Mouse (Mus musculus) MEL (cell line): Measurements from ENCODE around the gene Hs3st4. TPM values are rescaled to one million over a fixed set of nuclear protein-coding genes. Genes with fewer than 3 reads are reported as not detected.

Source experiments
- DNase-seq: peaks from one replicate; pipeline ENCODE4 v3.0.0; 2011; ENCODE audit warnings: low read depth, low spot score
- H3K27ac ChIP-seq: 2 replicates; pipeline ENCODE4 v1.5.1; 2012; ENCODE audit warnings: low read depth, mild to moderate bottlenecking, control low read depth, low read length, moderate library complexity; ENCODE audit not compliant: control insufficient read depth
- H3K27me3 ChIP-seq, 2 experiments: fragments of 150-350 bp in 1 of 2; sonication (generic) in 1 of 2; 2 replicates each; pipeline ENCODE4 v1.6.1; 2012; ENCODE audit warnings: low read length in 2 of 2, mild to moderate bottlenecking in 2 of 2, improper control_type of control experiment in 1 of 2, moderate library complexity in 1 of 2; ENCODE audit not compliant: insufficient read depth in 2 of 2, control insufficient read depth in 1 of 2
- H3K36me3 ChIP-seq, 2 experiments: 2 replicates each; pipeline ENCODE4 v1.6.1; 2012 to 2014; ENCODE audit warnings: low read length in 2 of 2, improper control_type of control experiment in 1 of 2, inconsistent platforms in 1 of 2, mild to moderate bottlenecking in 1 of 2; ENCODE audit not compliant: insufficient read depth in 2 of 2, control insufficient read depth in 1 of 2
- H3K4me1 ChIP-seq, 2 experiments: fragments of 150-350 bp in 1 of 2; sonication (generic) in 1 of 2; 2 replicates each; pipeline ENCODE4 v1.6.1; 2012; ENCODE audit warnings: low read length in 2 of 2, improper control_type of control experiment in 1 of 2, mild to moderate bottlenecking in 1 of 2; ENCODE audit not compliant: insufficient read depth in 2 of 2, control insufficient read depth in 1 of 2
- H3K4me3 ChIP-seq, 2 experiments: fragments of 150-350 bp in 1 of 2; sonication (generic) in 1 of 2; 2 replicates each; pipeline ENCODE4 v1.5.1; 2012; ENCODE audit warnings: low read depth in 2 of 2, low read length in 2 of 2, mild to moderate bottlenecking in 2 of 2, moderate library complexity in 2 of 2, control low read depth in 1 of 2, improper control_type of control experiment in 1 of 2; ENCODE audit not compliant: control insufficient read depth in 1 of 2, insufficient read depth in 1 of 2
- H3K79me2 ChIP-seq: 2 replicates; pipeline ENCODE4 v1.6.1; 2012; ENCODE audit warnings: mild to moderate bottlenecking, low read length, moderate library complexity; ENCODE audit not compliant: control insufficient read depth, poor library complexity, insufficient read depth
- H3K9ac ChIP-seq: 2 replicates; pipeline ENCODE4 v1.6.1; 2012; ENCODE audit warnings: low read depth, mild to moderate bottlenecking, control low read depth, low read length, moderate library complexity; ENCODE audit not compliant: control insufficient read depth, poor library complexity, severe bottlenecking
- H3K9me3 ChIP-seq: fragments of 150-350 bp; sonication (generic); replicated peaks from 2 replicates; pipeline ENCODE4 v1.6.1; 2012; ENCODE audit warnings: mild to moderate bottlenecking, low read length, improper control_type of control experiment, moderate library complexity; ENCODE audit not compliant: insufficient read depth
- CHD1 ChIP-seq: IDR thresholded peaks from 2 replicates; pipeline ENCODE4 v1.6.1; 2012; ENCODE audit warnings: low read depth, mild to moderate bottlenecking, inconsistent platforms, low read length, improper control_type of control experiment
- CTCF ChIP-seq, 3 experiments: IDR thresholded peaks in 2 of 3; conservative IDR thresholded peaks in 1 of 3; 2 replicates each; pipeline ENCODE4 v1.5.1; 2011 to 2012; ENCODE audit warnings: low read length in 3 of 3, low read depth in 2 of 3, mild to moderate bottlenecking in 2 of 3, improper control_type of control experiment in 1 of 3, inconsistent platforms in 1 of 3, mixed read lengths in 1 of 3, moderate library complexity in 1 of 3; ENCODE audit not compliant: control insufficient read depth in 1 of 3, insufficient read depth in 1 of 3, poor library complexity in 1 of 3, severe bottlenecking in 1 of 3
- E2F4 ChIP-seq: IDR thresholded peaks from 2 replicates; pipeline ENCODE4 v1.6.1; 2011; ENCODE audit warnings: low read depth, low read length, improper control_type of control experiment, borderline replicate concordance
- ELF1 ChIP-seq: IDR thresholded peaks from 2 replicates; pipeline ENCODE4 v1.6.1; 2014; ENCODE audit warnings: low read depth, mild to moderate bottlenecking, inconsistent platforms, low read length, improper control_type of control experiment, moderate library complexity
- EP300 ChIP-seq, 2 experiments: IDR thresholded peaks; 2 replicates each; pipeline ENCODE4 v1.6.1; 2011; ENCODE audit warnings: improper control_type of control experiment in 2 of 2, low read length in 2 of 2, low read depth in 1 of 2, mild to moderate bottlenecking in 1 of 2
- ETS1 ChIP-seq: IDR thresholded peaks from 2 replicates; pipeline ENCODE4 v1.6.1; 2012; ENCODE audit warnings: low read depth, mild to moderate bottlenecking, inconsistent platforms, low read length, improper control_type of control experiment, moderate library complexity
- GABPA ChIP-seq: IDR thresholded peaks from 2 replicates; pipeline ENCODE4 v1.6.1; 2012; ENCODE audit warnings: low read depth, mild to moderate bottlenecking, inconsistent platforms, low read length, improper control_type of control experiment, moderate library complexity
- GATA1 ChIP-seq: IDR thresholded peaks from 2 replicates; pipeline ENCODE4 v1.6.1; 2011; ENCODE audit warnings: low read depth, low read length, improper control_type of control experiment
- KAT2A ChIP-seq: conservative IDR thresholded peaks from 2 replicates; pipeline ENCODE4 v1.6.1; 2012; ENCODE audit warnings: low read depth, low read length, improper control_type of control experiment, inconsistent platforms
- MAFK ChIP-seq: IDR thresholded peaks from 2 replicates; pipeline ENCODE4 v1.6.1; 2011; ENCODE audit warnings: low read depth, mild to moderate bottlenecking, low read length, improper control_type of control experiment, borderline replicate concordance
- MEF2A ChIP-seq: IDR thresholded peaks from 2 replicates; pipeline ENCODE4 v1.6.1; 2014; ENCODE audit warnings: low read depth, mild to moderate bottlenecking, inconsistent platforms, low read length, improper control_type of control experiment; ENCODE audit not compliant: poor library complexity, insufficient replicate concordance, severe bottlenecking; ENCODE audit errors: extremely low read depth
- POLR2AphosphoS5 ChIP-seq: IDR thresholded peaks from 2 replicates; pipeline ENCODE4 v1.6.1; 2012; ENCODE audit warnings: low read depth, borderline replicate concordance, mild to moderate bottlenecking, inconsistent platforms, low read length, moderate library complexity, mixed read lengths
- RAD21 ChIP-seq: IDR thresholded peaks from 2 replicates; pipeline ENCODE4 v1.6.1; 2011; ENCODE audit warnings: mild to moderate bottlenecking, low read depth, low read length, improper control_type of control experiment
- SIN3A ChIP-seq: IDR thresholded peaks from 2 replicates; pipeline ENCODE4 v1.6.1; 2012; ENCODE audit warnings: low read length, improper control_type of control experiment, inconsistent platforms
- SMC3 ChIP-seq: IDR thresholded peaks from 2 replicates; pipeline ENCODE4 v1.6.1; 2011; ENCODE audit warnings: low read depth, low read length, improper control_type of control experiment
- TAL1 ChIP-seq: IDR thresholded peaks from 2 replicates; pipeline ENCODE4 v1.6.1; 2012; ENCODE audit warnings: mild to moderate bottlenecking, inconsistent platforms, low read length, moderate library complexity, mixed read lengths
- TCF12 ChIP-seq: IDR thresholded peaks from 2 replicates; pipeline ENCODE4 v1.6.1; 2014; ENCODE audit warnings: low read depth, mild to moderate bottlenecking, inconsistent platforms, low read length, improper control_type of control experiment, moderate library complexity
- USF2 ChIP-seq, 2 experiments: IDR thresholded peaks; 2 replicates each; pipeline ENCODE4 v1.6.1; 2011 to 2012; ENCODE audit warnings: improper control_type of control experiment in 2 of 2, low read length in 2 of 2, borderline replicate concordance in 1 of 2, inconsistent platforms in 1 of 2, low read depth in 1 of 2, mild to moderate bottlenecking in 1 of 2; ENCODE audit not compliant: insufficient read depth in 1 of 2
- ZKSCAN1 ChIP-seq: IDR thresholded peaks from 2 replicates; pipeline ENCODE4 v1.6.1; 2012; ENCODE audit warnings: low read depth, mild to moderate bottlenecking, inconsistent platforms, low read length, improper control_type of control experiment, moderate library complexity
- ZMIZ1 ChIP-seq: IDR thresholded peaks from 2 replicates; pipeline ENCODE4 v1.6.1; 2012; ENCODE audit warnings: low read depth, mild to moderate bottlenecking, inconsistent platforms, low read length, improper control_type of control experiment, moderate library complexity
- ZNF384 ChIP-seq: IDR thresholded peaks from 2 replicates; pipeline ENCODE4 v1.6.1; 2012; ENCODE audit warnings: low read depth, mild to moderate bottlenecking, inconsistent platforms, low read length, improper control_type of control experiment
- polyA plus RNA-seq, 2 experiments: library from polyadenylated mRNA; stranded (reverse) in 1 of 2; unstranded in 1 of 2; fragments of >175 nt in 1 of 2; fragments of >200 nt in 1 of 2; gene quantifications; 2 replicates each; pipeline versions ENCODE4 v1.2.1 to v1.2.4; 2012; ENCODE audit warnings: low replicate concordance in 2 of 2, low read depth in 1 of 2; ENCODE audit not compliant: insufficient read length in 2 of 2, insufficient read depth in 1 of 2, missing spikeins in 1 of 2
- total RNA-seq: library from RNA; depleted of rRNA; stranded (reverse); fragments of 300-350 nt; gene quantifications from 2 replicates; pipeline ENCODE4 v1.2.3, GENCODE M21; 2012

Gene Hs3st4
- total and polyA plus RNA-seq, 3 experiments = not detected

GRCm38 (mm10) chr7:124129019-124129418 lies 146.3 kb downstream of the Hs3st4 start:
- H3K36me3 ChIP-seq = no peaks in the 10 kb centered on the region
- H3K27me3 ChIP-seq = no peaks in the 10 kb centered on the region
- H3K9me3 ChIP-seq = no peaks in the 10 kb centered on the region
- H3K4me3 ChIP-seq = no peak overlapping the region
- H3K79me2 ChIP-seq = no peaks in the 10 kb centered on the region
- no peaks in the 10 kb centered on the region for H3K4me1 ChIP-seq
- TF ChIP-seq SIN3A (no peak), CTCF (IDR thresholded peaks at IDR 0.05 in 2 of 3, conservative IDR thresholded peaks at IDR 0.05 in 1 of 3; ENCODE audit: control insufficient read depth in 1 of 3, insufficient read depth in 1 of 3, low read depth in 2 of 3, low read length in 3 of 3, poor library complexity in 1 of 3, severe bottlenecking in 1 of 3) (peak in 2 of 3 experiments; percentile 8 to 37; a peak in 3 of 6 replicates), KAT2A (no peak), RAD21 (peak; percentile 41), TAL1 (no peak), SMC3 (peak; percentile 21; the same call in 1 of the 2 replicates)
- H3K9ac ChIP-seq = no peak overlapping the region
- H3K27ac ChIP-seq = no peak overlapping the region
- DNase-seq = peak; percentile 10

GRCm38 (mm10) chr7:124131312-124131711 lies 148.6 kb downstream of the Hs3st4 start:
- Histone ChIP-seq H3K4me1 (no peaks in the 10 kb centered on the region), H3K4me3 (no peak overlapping the region)
- no peak for TF ChIP-seq TCF12
- TF ChIP-seq, all 39 proteins: peak for 0
- DNase-seq = no peak
- Histone ChIP-seq H3K36me3 (no peaks in the 10 kb centered on the region), H3K27me3 (no peaks in the 10 kb centered on the region), H3K27ac (no peak overlapping the region), H3K79me2 (no peaks in the 10 kb centered on the region), H3K9ac (no peak overlapping the region), H3K9me3 (no peaks in the 10 kb centered on the region)

GRCm38 (mm10) chr7:124136133-124136532 lies 153.5 kb downstream of the Hs3st4 start:
- DNase-seq = no peak
- Histone ChIP-seq H3K4me1 (no peaks in the 10 kb centered on the region), H3K27me3 (no peaks in the 10 kb centered on the region), H3K4me3 (no peak overlapping the region), H3K9me3 (no peaks in the 10 kb centered on the region), H3K79me2 (no peaks in the 10 kb centered on the region), H3K27ac (no peak overlapping the region), H3K36me3 (no peaks in the 10 kb centered on the region), H3K9ac (no peak overlapping the region)
- TF ChIP-seq POLR2AphosphoS5 (no peak), CTCF (IDR thresholded peaks at IDR 0.05 in 2 of 3, conservative IDR thresholded peaks at IDR 0.05 in 1 of 3; ENCODE audit: control insufficient read depth in 1 of 3, insufficient read depth in 1 of 3, low read depth in 2 of 3, low read length in 3 of 3, poor library complexity in 1 of 3, severe bottlenecking in 1 of 3) (no peak), USF2 (IDR thresholded peaks at IDR 0.05; ENCODE audit: borderline replicate concordance in 1 of 2, insufficient read depth in 1 of 2, low read depth in 1 of 2, low read length in 2 of 2) (no peak), ZKSCAN1 (no peak), E2F4 (no peak), SIN3A (no peak), ETS1 (no peak), CHD1 (no peak), MEF2A (no peak), ZMIZ1 (no peak), EP300 (IDR thresholded peaks at IDR 0.05; ENCODE audit: low read depth in 1 of 2, low read length in 2 of 2) (no peak), SMC3 (no peak), GATA1 (no peak), ZNF384 (no peak), MAFK (no peak), GABPA (no peak), TCF12 (no peak), ELF1 (no peak)
